Mouse (Mus musculus) right cerebral cortex, adult 18-20 months (tissue): ENCODE results near the gene Dnase1l3.

Experiments used
- DNase-seq: peaks from one replicate; pipeline ENCODE4 v3.0.0; 2022; ENCODE audit warnings: mixed read lengths

The Dnase1l3 gene

GRCm38 (mm10) chr14:7994271-7994767, at the start of gene Dnase1l3:
Gene Dnase1l3 (minus strand): TSS chr14:7994573.
- no peak for DNase-seq

DNA sequence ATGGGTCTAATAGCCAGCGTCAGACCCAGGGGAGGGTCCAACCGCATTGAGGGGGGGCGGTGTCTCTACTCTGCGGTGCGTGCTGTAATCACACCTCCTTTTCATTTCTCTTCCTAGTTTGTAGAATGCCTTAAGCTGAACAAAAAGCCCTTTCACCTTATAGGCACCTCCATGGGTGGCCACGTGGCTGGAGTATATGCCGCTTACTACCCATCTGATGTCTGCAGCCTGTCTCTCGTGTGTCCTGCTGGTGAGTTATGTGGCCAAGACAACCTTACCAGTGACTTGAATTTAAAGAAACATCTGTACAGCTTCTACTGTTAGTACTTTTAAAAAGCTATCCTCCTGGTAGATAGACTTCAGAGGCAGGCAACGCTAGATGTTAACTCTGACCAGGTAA, 48.2 kb upstream of the Dnase1l3 start:
- no peak for DNase-seq

DNA sequence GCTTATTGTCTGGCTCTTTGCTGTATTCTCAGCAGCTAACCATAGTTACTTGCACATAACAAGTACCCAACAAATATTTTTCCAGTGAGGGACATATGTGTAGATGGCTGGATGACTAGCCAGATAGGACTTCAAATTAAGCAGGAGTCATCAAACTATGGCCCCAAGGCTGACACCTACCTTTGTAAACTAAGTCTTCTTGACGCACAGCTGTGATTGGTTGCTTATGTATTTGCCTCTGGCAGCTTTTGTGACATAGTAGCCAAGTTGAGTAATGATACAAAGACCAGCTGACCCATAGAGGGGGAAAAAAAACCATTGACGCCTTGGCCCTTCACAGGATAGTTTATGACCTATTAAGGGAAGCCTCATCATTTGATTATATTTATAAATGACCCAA, 47.7 kb upstream of the Dnase1l3 start:
- DNase-seq: no peak

- no peak for DNase-seq
These were observed 46.7 kb upstream of the Dnase1l3 start for GRCm38 (mm10) chr14:8040911-8041678.

DNA sequence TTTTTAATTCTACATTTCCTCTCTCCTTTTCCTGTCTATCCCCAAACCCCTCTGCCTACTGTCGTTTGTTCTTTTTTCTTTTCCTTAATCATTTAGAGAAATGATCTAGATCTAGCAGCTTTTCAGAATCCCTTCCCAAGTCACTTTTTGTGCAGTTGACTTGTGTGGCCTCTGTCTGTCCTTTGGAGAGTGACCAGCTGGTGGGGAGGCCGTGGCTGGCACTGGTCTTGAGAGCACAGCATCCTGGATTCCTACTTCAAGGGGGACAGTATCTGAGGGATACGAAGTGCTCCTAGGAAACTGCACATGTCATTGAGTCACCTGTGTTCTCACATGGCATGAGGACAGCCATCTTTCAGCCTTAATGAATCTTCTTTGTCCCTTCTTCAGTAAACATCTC, 45.8 kb upstream of the Dnase1l3 start:
- no peak for DNase-seq

DNA sequence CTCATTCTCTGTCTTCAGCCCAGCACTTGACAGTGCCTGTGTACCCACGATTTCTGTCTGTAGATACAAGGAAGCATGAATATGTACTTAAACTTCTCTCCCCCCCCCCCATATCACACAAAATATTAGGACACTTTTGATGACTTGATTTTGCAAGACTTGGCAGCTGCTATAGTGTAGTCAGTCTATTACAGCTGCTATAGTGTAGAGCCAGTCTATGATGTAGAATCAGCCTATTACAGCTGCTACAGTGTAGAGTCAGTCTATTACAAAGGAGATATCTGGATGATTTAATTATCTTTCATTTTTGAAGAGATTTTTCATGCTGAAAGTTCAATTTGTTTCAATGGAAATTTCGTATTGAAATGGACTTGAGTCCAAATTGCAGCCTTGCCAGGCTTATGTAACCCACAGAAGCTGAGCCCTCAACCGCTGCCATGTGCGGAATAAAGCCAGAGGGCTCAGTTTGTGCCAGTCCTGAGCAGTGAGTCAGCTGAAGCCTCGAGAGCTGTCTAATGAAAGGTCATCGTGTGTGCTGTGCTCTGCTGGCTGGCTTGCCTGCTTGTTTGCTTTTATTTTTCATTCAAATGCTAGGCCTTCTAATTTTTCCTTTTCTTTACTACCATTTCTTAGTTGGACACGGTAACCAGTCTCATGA, 44.5 kb upstream of the Dnase1l3 start:
- peak; percentile 72 for DNase-seq

- DNase-seq: no peak
These were observed 43.8 kb upstream of the Dnase1l3 start for GRCm38 (mm10) chr14:8038150-8038549.

GRCm38 (mm10) chr14:8036406-8036805, 42.0 kb upstream of the Dnase1l3 start:
- no peak for DNase-seq

DNA sequence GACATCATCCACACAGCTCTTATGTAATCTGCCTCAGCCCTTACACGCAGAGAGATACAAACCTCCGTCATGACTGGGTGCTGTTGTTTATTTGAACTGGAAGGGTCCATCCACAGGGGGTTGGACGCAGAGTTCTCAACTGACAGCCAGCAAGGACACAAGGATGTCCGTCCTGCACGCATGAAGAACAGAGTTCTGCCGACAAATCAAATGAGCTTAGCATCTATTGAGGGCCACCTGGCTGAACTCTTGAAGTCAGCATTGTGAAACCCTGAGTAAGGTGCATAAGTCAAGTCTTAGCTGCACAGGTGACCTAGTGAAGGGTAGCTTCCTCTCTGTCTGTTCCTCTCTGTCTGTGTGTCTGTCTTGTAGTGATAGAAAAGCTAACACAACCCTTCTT, 41.6 kb upstream of the Dnase1l3 start:
- no peak for DNase-seq

DNA sequence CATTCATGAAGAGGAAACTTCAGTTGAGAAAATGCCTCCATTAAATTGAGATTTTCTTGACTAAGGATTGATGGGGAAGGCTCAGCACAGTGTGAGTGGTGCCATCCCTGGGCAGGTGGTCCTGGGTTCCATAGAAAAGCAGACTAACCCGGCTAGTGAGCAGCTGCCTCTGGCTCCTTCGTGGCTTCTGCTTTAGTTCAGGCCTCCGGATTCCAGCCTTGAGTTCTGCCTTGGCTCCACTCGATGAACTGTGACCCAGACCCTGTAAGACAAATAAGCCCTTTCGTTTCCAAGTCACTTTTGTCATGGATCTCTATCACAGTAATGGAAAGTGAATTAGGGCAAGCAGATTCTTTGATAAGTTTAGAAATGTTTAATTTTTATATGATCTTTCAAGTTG, 40.2 kb upstream of the Dnase1l3 start:
- DNase-seq: no peak

- peak; percentile 70 for DNase-seq
These were observed 37.9 kb upstream of the Dnase1l3 start for GRCm38 (mm10) chr14:8032087-8032944.

DNA sequence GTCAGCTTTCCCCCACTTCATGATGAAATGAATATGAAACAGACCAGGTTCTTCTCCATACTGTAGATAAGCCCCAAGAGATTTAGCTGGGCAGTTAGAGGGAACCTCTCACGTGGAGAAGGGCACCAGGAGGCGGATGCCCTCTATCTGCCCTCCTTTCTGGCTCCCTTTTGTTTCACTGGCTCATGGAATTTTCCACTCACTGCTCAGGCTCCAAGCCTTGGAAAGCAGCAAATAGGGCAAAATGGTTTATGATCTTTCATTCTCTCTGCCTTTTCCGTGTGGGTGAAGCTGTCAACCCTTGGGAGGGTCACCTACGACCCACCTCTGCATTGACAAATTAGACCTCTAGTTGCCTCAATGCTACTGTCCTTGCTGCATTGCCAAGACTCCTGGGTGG, 36.2 kb upstream of the Dnase1l3 start:
- DNase-seq: no peak

GRCm38 (mm10) chr14:8029752-8030151, 35.4 kb upstream of the Dnase1l3 start:
- no peak for DNase-seq

DNA sequence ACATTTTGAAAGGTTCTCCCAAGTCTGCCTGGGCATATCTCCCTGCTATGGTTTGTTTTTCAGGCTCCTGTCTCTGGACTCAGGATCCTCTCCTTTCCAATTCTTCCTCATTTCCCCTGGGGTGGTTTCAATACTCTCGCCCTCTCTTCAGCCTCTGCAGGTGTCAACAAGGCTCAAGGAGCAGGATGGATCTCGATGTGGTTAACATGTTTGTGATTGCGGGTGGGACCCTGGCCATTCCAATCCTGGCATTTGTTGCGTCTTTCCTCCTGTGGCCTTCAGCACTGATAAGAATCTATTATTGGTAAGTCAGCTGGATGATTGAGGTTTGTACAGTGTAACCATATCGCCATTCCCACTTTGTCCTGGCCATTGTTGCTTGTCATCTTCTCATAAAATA, 33.7 kb upstream of the Dnase1l3 start:
- DNase-seq: no peak

- no peak for DNase-seq
These were observed 32.6 kb upstream of the Dnase1l3 start for GRCm38 (mm10) chr14:8026769-8027531.

DNA sequence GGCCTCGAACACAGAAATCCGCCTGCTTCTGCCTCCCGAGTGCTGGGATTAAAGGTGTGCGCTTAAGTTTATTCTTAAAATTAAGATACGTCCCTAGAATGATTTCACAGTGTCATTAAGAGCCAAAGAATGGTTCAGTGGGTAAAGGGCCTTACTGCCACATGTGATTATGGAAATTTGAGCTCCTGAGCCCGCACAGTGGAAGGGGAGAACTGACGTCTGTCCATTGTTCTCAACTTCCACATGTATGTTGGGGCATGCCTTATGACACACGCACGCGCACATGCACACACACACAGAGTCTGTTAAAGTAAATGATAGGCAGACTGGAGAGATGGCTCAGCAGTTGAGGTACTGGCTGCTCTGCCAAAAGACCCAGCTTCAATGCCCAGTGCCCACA, 30.6 kb upstream of the Dnase1l3 start:
- DNase-seq: no peak

DNA sequence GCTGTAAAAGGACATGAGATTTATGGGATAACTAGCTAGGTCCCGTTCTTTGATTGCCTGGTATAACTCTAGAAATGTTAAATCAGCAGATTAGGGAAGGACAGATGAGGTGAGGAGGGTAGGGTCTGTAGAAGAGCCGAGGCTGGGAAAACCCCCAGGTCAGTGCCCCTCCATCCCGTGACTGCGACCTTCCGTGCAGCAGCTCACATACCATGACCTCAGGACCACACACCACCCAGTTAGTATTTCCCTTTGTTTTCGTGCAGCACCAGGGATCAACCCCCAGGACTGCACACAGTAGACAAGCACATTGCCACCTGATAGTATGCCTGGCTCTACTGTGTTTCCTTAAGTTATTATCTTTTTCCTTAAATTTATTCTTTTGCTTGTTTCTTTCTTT, 30.1 kb upstream of the Dnase1l3 start:
- DNase-seq: no peak

- no peak for DNase-seq
These were observed 26.2 kb upstream of the Dnase1l3 start for GRCm38 (mm10) chr14:8020546-8020945.

- DNase-seq: no peak
These were observed 25.6 kb upstream of the Dnase1l3 start for GRCm38 (mm10) chr14:8020011-8020410.

DNA sequence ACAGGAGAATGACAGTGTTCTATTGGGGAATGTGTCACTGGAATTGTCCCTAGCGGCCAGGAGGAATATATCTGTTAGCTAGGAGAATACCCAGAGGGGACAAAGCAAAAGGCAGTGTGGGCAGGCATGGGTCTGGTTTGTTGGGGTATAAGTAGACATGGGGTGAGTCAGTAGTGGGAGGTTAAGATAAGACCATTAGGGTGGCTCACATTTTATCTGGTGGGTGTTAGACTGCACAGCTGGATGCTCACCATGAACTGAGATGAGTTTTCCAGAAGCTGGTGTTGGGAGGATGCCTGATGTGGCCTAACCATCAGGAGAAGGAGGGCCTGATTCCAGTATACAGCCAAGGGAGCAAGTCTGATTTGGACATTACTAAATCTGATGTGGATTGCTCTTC, 22.6 kb upstream of the Dnase1l3 start:
- no peak for DNase-seq

DNA sequence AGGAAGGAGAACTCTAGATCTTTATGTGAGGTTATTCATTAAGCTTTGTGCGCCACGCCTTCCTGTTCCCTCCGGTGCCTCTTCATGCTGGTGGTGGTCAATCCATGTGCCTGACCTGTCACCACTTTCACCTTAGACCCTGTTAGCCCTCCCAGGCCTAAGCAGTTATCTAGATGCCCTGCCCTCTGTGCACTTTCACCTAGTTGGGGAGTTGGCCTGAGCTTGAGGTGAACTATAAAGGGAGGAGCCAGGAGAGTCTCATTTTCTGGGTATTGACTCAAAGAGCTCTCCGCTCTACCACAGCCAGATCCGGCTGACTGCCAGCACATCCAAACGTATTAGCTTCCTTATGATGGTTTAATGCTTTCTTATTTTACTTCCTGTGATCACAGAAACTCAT, 21.9 kb upstream of the Dnase1l3 start:
- DNase-seq: no peak

- DNase-seq: no peak
These were observed 21.4 kb upstream of the Dnase1l3 start for GRCm38 (mm10) chr14:8015756-8016155.

- DNase-seq: no peak
These were observed 17.6 kb upstream of the Dnase1l3 start for GRCm38 (mm10) chr14:8011938-8012337.
